Mouse (Mus musculus): ENCODE measurements around the gene Plin3.
A peak's percentile ranks its signal among the peaks of the same experiment; 100 is the strongest.

GRCm38 (mm10) chr17:56264020-56264419, 28.7 kb downstream of the Plin3 start:
- TF ChIP-seq CTCF (IDR thresholded peaks at IDR 0.05; ENCODE audit: extremely low read depth, insufficient read depth, low read length) = peak; percentile 82
- no peak for TF ChIP-seq POLR2A (IDR thresholded peaks at IDR 0.05; ENCODE audit: extremely low read depth, insufficient read depth, low read length)
